Mouse (Mus musculus) CD4-positive naive resting alpha-beta T cell, adult 76 days (primary cell): ENCODE measurements around the gene Fam243. TPM values are rescaled to one million over a fixed set of nuclear protein-coding genes. Genes with fewer than 3 reads are reported as not detected.

Experiments used
- total RNA-seq: library from RNA; stranded (reverse); gene quantifications from one replicate; pipeline ENCODE4 v1.2.4, GENCODE M21; 2023

The Fam243 gene
- total RNA-seq: not detected

GRCm38 (mm10) chr16:92321341-92321740 lies at the start of gene Fam243:
TSS of gene Fam243 (minus strand) at chr16:92321441.

DNA sequence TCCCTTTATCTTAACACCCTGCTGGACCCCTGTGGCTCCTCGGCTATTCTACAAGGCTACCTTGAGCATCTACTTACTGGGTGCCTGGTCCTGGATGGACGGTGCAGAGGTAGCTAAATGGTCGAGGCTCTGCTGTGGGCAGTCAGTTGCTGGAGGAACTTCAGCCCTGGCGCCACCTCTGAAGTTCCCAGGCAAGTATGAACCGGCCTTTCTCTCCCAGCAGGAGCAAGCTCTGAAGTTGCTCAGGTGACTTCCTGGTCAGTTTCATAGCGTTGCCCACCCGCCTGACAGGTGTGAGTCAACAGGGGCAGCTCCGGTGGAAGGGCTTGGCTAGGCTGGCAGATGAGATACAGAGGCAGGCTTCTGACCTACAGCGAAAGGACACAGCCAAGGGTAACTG lies 38.0 kb upstream of the Fam243 start, which contains the start of gene Kcne1:
Gene Kcne1, minus strand, starts transcription at position 240 of the 400 bp plus-strand sequence.

DNA sequence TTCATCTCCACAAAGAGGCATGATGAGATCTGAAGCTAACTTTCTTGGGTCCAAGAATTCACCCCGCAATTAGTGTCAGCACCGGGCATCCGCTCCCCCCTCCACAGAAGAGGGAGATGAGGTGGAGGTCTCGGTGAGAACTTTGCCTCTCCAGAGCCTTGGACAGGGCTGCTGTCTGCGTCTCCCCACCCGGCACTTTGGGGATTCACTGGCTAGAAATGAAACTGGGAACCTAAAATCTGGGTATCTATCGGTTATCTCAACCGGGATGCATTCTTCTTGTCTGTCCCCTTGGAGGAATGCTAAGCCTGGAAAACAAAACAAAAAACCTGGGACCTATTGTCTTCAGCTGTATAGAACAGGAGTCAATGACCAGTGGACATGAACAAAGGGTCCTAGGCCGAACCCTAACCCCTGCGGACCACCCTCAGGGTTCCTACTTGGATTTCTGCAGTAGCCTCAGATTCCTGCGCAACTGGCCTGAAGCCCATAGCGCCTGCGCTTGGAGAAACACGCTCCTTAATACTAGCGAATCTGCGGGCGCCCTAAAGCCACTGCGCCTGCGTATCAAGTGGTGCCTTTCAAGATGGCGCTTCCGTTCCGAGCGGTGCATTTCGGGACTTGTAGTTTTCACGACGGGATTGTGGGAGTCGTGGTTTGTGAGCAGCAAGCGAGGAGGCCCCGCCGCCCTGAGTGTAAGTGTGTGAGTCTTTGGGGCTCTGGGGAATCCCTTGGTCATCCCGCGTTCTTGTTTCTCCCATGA lies 20.4 kb downstream of the Fam243 start, which contains the start of gene Smim11:
Gene Smim11, plus strand, starts transcription at position 638 of the 763 bp plus-strand sequence.

GRCm38 (mm10) chr16:92292101-92292500 lies 29.1 kb downstream of the Fam243 start, which contains the start of gene Kcne2:
TSS of gene Kcne2 (plus strand) at chr16:92292389.

Other genes with a start within 250 kb of the Fam243 start
- gene Kcne2, start 29.1 kb downstream of the Fam243 start, total RNA-seq: not detected
- gene Smim11, start 20.2 kb downstream of the Fam243 start, total RNA-seq: 15.5 TPM
- gene Kcne1, start 38.0 kb upstream of the Fam243 start, total RNA-seq: not detected
- 3.8 TPM for gene Rcan1, start 149.4 kb upstream of the Fam243 start, total RNA-seq
- not detected for gene Clic6, start 164.3 kb upstream of the Fam243 start, total RNA-seq